Mouse (Mus musculus) liver, postnatal 0 days (tissue): Measurements from ENCODE around the gene B3galt2.

Source experiments
- CTCF ChIP-seq: sonication (generic); IDR thresholded peaks from 2 replicates; pipeline ENCODE4 v1.5.1; 2016; ENCODE audit warnings: antibody characterized with exemption, low read depth
- EP300 ChIP-seq: IDR thresholded peaks from 2 replicates; pipeline ENCODE4 v1.6.1; 2016; ENCODE audit warnings: antibody characterized with exemption, low read depth, mild to moderate bottlenecking

DNA sequence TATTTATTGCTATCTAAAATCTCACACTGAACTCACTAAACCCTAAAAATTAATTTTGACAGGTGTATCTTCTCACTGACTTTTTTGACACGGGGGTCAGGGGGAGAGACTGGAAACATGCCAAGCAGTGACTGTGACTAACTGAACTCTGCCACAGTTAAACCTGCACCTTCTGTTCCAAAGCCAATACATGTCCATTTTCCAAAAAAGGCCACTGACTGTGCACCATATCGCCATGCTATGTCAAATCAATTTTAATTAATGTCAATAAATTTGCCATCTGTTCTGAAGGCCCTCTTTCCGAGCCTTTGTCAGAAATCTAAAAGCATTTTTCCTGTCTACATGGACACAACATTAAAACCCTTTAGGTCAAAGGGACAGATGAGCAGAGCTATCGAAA, 4.9 kb downstream of the B3galt2 start:
- TF ChIP-seq CTCF (no peak), EP300 (no peak)
